Mouse (Mus musculus) lung, postnatal 0 days (tissue): ENCODE data around the gene Serpinb9.

Experiments
- CTCF ChIP-seq: IDR thresholded peaks from 2 replicates; pipeline ENCODE4 v1.5.1; 2016; ENCODE audit warnings: antibody characterized with exemption, mild to moderate bottlenecking
- EP300 ChIP-seq: IDR thresholded peaks from 2 replicates; pipeline ENCODE4 v1.6.1; 2016; ENCODE audit warnings: antibody characterized with exemption, mild to moderate bottlenecking, control low read depth

DNA sequence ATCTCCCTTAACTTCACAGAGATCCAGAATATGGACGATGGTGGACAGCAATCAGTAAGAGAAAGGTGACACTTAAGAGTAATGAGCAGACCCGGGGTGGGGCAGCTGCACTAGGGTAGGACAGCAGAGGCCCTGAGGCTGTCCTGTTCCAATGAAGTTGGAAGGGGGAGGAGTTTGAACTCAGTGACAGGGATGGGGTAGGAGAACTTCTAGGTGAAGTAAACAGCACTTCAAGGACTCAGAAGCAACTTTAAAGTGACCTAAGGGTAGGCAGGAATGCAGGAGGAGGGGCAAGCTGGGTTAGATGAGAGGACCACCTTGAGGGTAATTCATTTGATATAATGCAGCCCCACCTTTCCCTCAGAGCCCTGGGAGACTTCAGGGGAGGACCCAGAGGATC is 25.1 kb downstream of the Serpinb9 start:
- no peak for TF ChIP-seq CTCF
- no peak for TF ChIP-seq EP300
